Mouse (Mus musculus): ENCODE measurements around the gene Gm9639. TPM values are rescaled to one million over a fixed set of nuclear protein-coding genes. Genes with fewer than 3 reads are reported as not detected.

The Gm9639 gene
- not detected in 2 replicates for total RNA-seq (2014; rRNA removed)
- not detected in 2 replicates for polyA plus RNA-seq (2015; fragmentation: Nextera tagmentation; extraction: Ambion mirVana)

DNA sequence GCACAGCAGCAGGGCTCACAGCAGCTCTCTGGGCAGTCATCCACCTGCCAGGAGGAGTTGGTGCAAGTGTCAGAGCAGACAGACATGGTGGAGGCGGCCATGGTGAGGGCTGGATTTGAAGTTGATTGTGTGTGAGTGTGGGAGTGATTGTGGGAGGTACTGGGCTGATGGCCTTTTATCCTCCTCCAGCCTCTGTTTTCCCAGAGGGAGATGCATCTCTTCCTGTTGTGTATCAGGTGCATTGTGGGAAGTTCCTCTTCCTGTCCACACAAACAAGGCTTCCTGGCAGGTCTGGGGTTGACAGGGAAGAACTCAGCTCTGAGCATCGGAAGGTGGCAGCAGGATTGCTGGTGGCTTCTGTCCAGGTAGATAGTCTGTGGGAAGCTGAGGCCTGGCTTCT is at the start of gene Gm9639:
Gm9639 (minus strand) TSS at position 101 of the 400 bp plus-strand sequence.
- Histone ChIP-seq H3K27ac (ENCODE audit: low read depth, low read length) (no peak within 1 kb of the TSS), H3K9ac (no peak within 1 kb of the TSS), H3K27me3 (ENCODE audit: insufficient read depth, low read length) (no peaks in the 10 kb centered on the region), H3K4me1 (ENCODE audit: insufficient read depth) (no peaks in the 10 kb centered on the region), H3K9me3 (ENCODE audit: low read length) (no peaks in the 10 kb centered on the region), H3K4me2 (ENCODE audit: low read depth) (no peak within 1 kb of the TSS), H3K36me3 (ENCODE audit: insufficient read depth) (no peaks in the 10 kb centered on the region), H3K4me3 (ENCODE audit: low read depth, low read length) (no peak within 1 kb of the TSS)
- DNase-seq (no peak), ATAC-seq (no peak)
- TF ChIP-seq CTCF (IDR thresholded peaks at IDR 0.05; ENCODE audit: low read depth): no peak
- 48% methylated on average over 2 of the region's 2 CpGs for WGBS

DNA sequence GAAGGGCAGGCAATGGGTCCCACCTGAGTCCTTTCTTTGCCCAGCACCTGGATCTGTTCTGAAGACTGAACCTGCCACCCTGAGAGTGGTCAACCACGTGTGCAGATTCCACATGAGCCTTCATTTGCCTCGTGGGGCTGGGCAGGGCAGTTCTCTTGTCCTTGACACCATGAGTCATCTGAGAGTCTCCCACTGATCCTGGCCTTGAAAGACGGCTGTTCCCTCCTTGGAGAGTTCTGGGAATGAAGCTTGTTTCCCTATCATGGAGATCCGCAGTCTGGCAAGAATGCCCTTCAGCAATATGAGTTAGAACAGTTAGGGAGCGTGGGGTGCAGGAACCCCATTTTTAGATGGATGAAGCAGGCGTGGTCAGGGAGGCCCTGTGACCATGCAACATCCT is 44.1 kb upstream of the Gm9639 start:
- H3K9ac ChIP-seq: no peak overlapping the region
- no peak overlapping the region for H3K4me2 ChIP-seq (ENCODE audit: low read depth)
- 0 out of 2 replicates have a peak, but pooled peaks cover 3% of the 10 kb centered on the region for H3K9me3 ChIP-seq (ENCODE audit: low read length)
- H3K36me3 ChIP-seq (ENCODE audit: insufficient read depth): no peaks in the 10 kb centered on the region
- ATAC-seq (no peak), DNase-seq (no peak)
- TF ChIP-seq CTCF (IDR thresholded peaks at IDR 0.05; ENCODE audit: low read depth): no peak
- no peak overlapping the region for H3K27ac ChIP-seq (ENCODE audit: low read depth, low read length)
- H3K4me3 ChIP-seq (ENCODE audit: low read depth, low read length): no peak overlapping the region
- no peaks in the 10 kb centered on the region for H3K27me3 ChIP-seq (ENCODE audit: insufficient read depth, low read length)
- WGBS: 76% methylated on average over 6 of the region's 6 CpGs
- no peaks in the 10 kb centered on the region for H3K4me1 ChIP-seq (ENCODE audit: insufficient read depth)

DNA sequence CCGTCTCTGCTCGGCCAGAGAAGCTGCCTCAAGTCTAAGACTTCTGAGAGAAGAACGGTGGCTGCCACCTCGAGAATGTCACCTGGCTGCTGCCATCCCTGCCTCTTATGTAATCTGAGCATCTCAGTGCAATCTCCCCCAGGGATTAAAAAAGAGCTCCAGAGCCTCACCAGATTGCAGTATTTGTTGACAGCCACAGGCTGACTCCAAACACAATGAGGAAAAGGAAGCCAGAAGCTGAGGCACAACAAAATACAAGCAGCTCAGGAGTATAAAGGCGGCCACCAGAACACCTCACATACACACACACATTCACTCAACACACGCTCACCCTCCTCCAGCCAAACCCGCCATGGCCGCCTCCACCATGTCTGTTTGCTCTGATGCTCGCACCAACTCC is 40.8 kb upstream of the Gm9639 start, which contains the start of gene Krtap10-10:
Krtap10-10 (plus strand) TSS at position 301 of the 400 bp plus-strand sequence.
- Histone ChIP-seq H3K27me3 (ENCODE audit: insufficient read depth, low read length) (no peaks in the 10 kb centered on the region), H3K4me1 (ENCODE audit: insufficient read depth) (no peaks in the 10 kb centered on the region), H3K36me3 (ENCODE audit: insufficient read depth) (no peaks in the 10 kb centered on the region), H3K4me3 (ENCODE audit: low read depth, low read length) (no peak within 1 kb of the TSS), H3K9me3 (ENCODE audit: low read length) (no peaks in the 10 kb centered on the region), H3K4me2 (ENCODE audit: low read depth) (no peak within 1 kb of the TSS), H3K9ac (no peak within 1 kb of the TSS), H3K27ac (ENCODE audit: low read depth, low read length) (no peak within 1 kb of the TSS)
- ATAC-seq (no peak), DNase-seq (no peak)
- TF ChIP-seq CTCF (IDR thresholded peaks at IDR 0.05; ENCODE audit: low read depth): no peak
- 66% methylated on average over 9 of the region's 9 CpGs for whole genome bisulfite sequencing

DNA sequence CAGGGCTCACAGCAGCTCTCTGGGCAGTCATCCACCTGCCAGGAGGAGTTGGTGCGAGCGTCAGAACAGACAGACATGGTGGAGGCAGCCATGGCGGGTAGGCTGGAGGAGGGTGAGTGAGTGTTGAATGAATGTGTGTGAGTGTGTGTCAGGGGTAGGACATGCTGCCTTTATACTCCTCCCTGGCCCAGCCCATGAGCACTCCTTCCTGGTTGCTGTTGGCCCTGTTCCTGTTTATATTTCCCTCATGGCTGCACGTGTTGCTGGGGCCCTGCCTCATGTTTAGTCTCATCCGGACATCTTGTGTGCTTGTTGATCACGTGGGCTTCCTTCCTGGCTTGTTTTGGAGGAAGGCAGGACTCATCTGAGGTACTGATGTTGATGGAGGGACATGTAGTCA is 32.1 kb upstream of the Gm9639 start, which contains the start of gene Krtap10-4:
Krtap10-4 (minus strand) TSS at position 145 of the 400 bp plus-strand sequence.
- no peaks in the 10 kb centered on the region for H3K27me3 ChIP-seq (ENCODE audit: insufficient read depth, low read length)
- no peak for TF ChIP-seq CTCF (IDR thresholded peaks at IDR 0.05; ENCODE audit: low read depth)

DNA sequence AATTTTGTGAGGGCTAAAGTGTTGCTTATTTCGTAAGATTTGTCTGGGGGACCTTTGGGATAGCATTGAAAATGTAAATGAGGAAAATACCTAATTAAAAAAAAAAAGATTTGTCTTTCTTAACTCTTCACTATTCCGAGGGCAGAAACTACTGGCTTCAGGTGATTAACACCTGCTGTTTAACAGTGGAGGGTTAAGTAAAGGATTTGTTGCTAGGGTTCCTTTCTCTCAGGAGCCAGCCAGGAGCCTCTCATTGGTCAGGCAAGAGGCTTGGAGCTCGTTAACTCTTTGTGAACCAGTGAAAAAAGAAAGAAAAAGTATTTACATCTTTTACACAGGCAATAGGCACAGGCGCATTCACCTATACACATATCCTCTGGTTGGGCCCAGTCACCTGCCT is 24.3 kb upstream of the Gm9639 start:
- H3K36me3 ChIP-seq (ENCODE audit: insufficient read depth): no peaks in the 10 kb centered on the region
- ATAC-seq (no peak), DNase-seq (no peak)
- no peaks in the 10 kb centered on the region for H3K27me3 ChIP-seq (ENCODE audit: insufficient read depth, low read length)
- H3K9me3 ChIP-seq (ENCODE audit: low read length): no peaks in the 10 kb centered on the region
- no peak overlapping the region for H3K4me2 ChIP-seq (ENCODE audit: low read depth)
- TF ChIP-seq CTCF (IDR thresholded peaks at IDR 0.05; ENCODE audit: low read depth): no peak
- WGBS: 22% methylated on average over 4 of the region's 4 CpGs
- H3K27ac ChIP-seq (ENCODE audit: low read depth, low read length): no peak overlapping the region
- H3K9ac ChIP-seq: no peak overlapping the region
- H3K4me1 ChIP-seq (ENCODE audit: insufficient read depth): no peaks in the 10 kb centered on the region
- no peak overlapping the region for H3K4me3 ChIP-seq (ENCODE audit: low read depth, low read length)

More for the DNA sequence above, 32.1 kb upstream of the Gm9639 start, which contains the start of gene Krtap10-4:
- Histone ChIP-seq H3K4me1 (ENCODE audit: insufficient read depth) (no peaks in the 10 kb centered on the region), H3K4me2 (ENCODE audit: low read depth) (no peak within 1 kb of the TSS), H3K9me3 (ENCODE audit: low read length) (no peaks in the 10 kb centered on the region), H3K36me3 (ENCODE audit: insufficient read depth) (no peaks in the 10 kb centered on the region), H3K27ac (ENCODE audit: low read depth, low read length) (no peak within 1 kb of the TSS), H3K9ac (no peak within 1 kb of the TSS), H3K4me3 (ENCODE audit: low read depth, low read length) (no peak within 1 kb of the TSS)
- WGBS: 58% methylated on average over 6 of the region's 6 CpGs
- no peak for ATAC-seq
- no peak for DNase-seq

DNA sequence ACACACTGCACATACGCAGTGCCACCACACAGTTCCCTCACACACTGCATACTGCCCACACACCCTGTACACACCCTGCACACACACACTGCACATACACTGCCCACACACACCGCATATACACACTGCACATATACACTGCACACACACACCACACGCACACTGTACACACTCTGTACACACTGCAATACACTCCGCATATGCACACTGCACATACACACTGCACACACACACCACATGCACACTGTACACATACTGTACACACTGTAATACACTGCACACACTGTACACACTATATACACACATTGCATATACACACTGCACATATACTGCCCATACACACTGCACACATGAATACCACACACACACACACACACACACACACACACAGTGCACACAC is 23.6 kb upstream of the Gm9639 start:
- Histone ChIP-seq H3K4me1 (ENCODE audit: insufficient read depth) (no peaks in the 10 kb centered on the region), H3K4me3 (ENCODE audit: low read depth, low read length) (no peak overlapping the region), H3K36me3 (ENCODE audit: insufficient read depth) (no peaks in the 10 kb centered on the region), H3K9ac (no peak overlapping the region), H3K9me3 (ENCODE audit: low read length) (no peaks in the 10 kb centered on the region), H3K27ac (ENCODE audit: low read depth, low read length) (no peak overlapping the region), H3K27me3 (ENCODE audit: insufficient read depth, low read length) (no peaks in the 10 kb centered on the region), H3K4me2 (ENCODE audit: low read depth) (no peak overlapping the region)
- ATAC-seq (no peak), DNase-seq (no peak)
- no peak for TF ChIP-seq CTCF (IDR thresholded peaks at IDR 0.05; ENCODE audit: low read depth)
- 97% methylated on average over 4 of the region's 4 CpGs for WGBS

DNA sequence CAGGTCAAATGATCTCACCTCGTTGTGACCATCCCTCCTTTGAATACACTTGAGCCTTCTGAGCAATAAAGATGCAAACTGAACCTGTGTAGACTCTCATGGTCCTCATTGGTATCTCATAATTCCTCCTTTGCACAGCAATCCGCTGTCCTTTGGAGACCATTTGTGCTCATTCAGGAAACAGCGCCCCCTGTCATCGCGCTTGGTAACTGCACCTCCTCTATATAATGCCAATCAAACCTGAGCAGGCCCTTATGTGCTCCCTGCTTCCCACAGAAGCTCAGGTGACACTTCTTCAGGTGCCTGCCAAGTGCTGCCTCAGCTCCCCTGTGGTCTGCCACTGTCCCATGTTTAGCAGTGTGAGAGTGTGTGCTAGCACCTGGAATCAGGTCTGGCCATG is 20.6 kb upstream of the Gm9639 start:
- peak; percentile 60 for TF ChIP-seq CTCF (IDR thresholded peaks at IDR 0.05; ENCODE audit: low read depth)
- Histone ChIP-seq H3K27ac (ENCODE audit: low read depth, low read length) (no peak overlapping the region), H3K9ac (no peak overlapping the region), H3K4me2 (ENCODE audit: low read depth) (no peak overlapping the region), H3K27me3 (ENCODE audit: insufficient read depth, low read length) (no peaks in the 10 kb centered on the region), H3K9me3 (ENCODE audit: low read length) (no peaks in the 10 kb centered on the region), H3K36me3 (ENCODE audit: insufficient read depth) (no peaks in the 10 kb centered on the region), H3K4me3 (ENCODE audit: low read depth, low read length) (no peak overlapping the region), H3K4me1 (ENCODE audit: insufficient read depth) (no peaks in the 10 kb centered on the region)
- 36% methylated on average over 5 of the region's 5 CpGs for WGBS
- DNase-seq (peak; percentile 25), ATAC-seq (no peak)

All from forebrain, postnatal 0 days (tissue).